Mouse (Mus musculus) liver, embryonic 14.5 days (tissue): ENCODE measurements around the gene Hmgb3. TPM values are rescaled to one million over a fixed set of nuclear protein-coding genes. Genes with fewer than 3 reads are reported as not detected.
A peak's percentile ranks its signal among the peaks of the same experiment; 100 is the strongest.

ENCODE experiments used
- ATAC-seq: fragments of 200-750 bp; cut with Nextera tagmentation; 2 replicates; pipeline ENCODE4 v1.8.0; 2017; ENCODE audit warnings: moderate number of reproducible peaks, mild to moderate bottlenecking, moderate library complexity; ENCODE audit not compliant: insufficient read depth
- DNase-seq, 3 experiments: peaks; one replicate each; pipeline ENCODE4 v3.0.0-alpha.2; 2012 to 2013; ENCODE audit warnings: low read depth in 3 of 3, low spot score in 3 of 3
- H3K27ac ChIP-seq: fragments of 300-500 bp; sonication (generic); 2 replicates; pipeline ENCODE4 v1.5.1; 2014; ENCODE audit warnings: moderate library complexity, mild to moderate bottlenecking, control low read depth, inconsistent platforms
- H3K27me3 ChIP-seq: fragments of 300-500 bp; sonication (generic); 2 replicates; pipeline ENCODE4 v1.6.1; 2014; ENCODE audit warnings: mild to moderate bottlenecking, low read length, moderate library complexity; ENCODE audit not compliant: control insufficient read depth, insufficient read depth
- H3K36me3 ChIP-seq: fragments of 300-500 bp; sonication (generic); replicated peaks from 2 replicates; pipeline ENCODE4 v1.6.1; 2014; ENCODE audit warnings: low read depth; ENCODE audit not compliant: control insufficient read depth, insufficient read depth
- H3K4me1 ChIP-seq, 2 experiments: fragments of 200-500 bp in 1 of 2; fragments of 300-500 bp in 1 of 2; sonication (generic) in 1 of 2; replicated peaks; 2 replicates each; pipeline ENCODE4 v1.6.1; 2012 to 2014; ENCODE audit warnings: antibody characterized with exemption in 1 of 2, inconsistent platforms in 1 of 2, low read length in 1 of 2; ENCODE audit not compliant: control insufficient read depth in 2 of 2, insufficient read depth in 2 of 2
- H3K4me2 ChIP-seq: fragments of 300-500 bp; sonication (generic); 2 replicates; pipeline ENCODE4 v1.6.1; 2014; ENCODE audit warnings: low read depth, mild to moderate bottlenecking, control low read depth, moderate library complexity
- H3K4me3 ChIP-seq, 2 experiments: fragments of 200-500 bp in 1 of 2; fragments of 300-500 bp in 1 of 2; sonication (generic) in 1 of 2; 2 replicates each; pipeline ENCODE4 v1.5.1; 2012 to 2014; ENCODE audit warnings: low read depth in 2 of 2, low read length in 2 of 2, mild to moderate bottlenecking in 2 of 2, control low read depth in 1 of 2, inconsistent platforms in 1 of 2, moderate library complexity in 1 of 2; ENCODE audit not compliant: insufficient read depth in 1 of 2
- H3K9ac ChIP-seq: fragments of 300-500 bp; sonication (generic); replicated peaks from 2 replicates; pipeline ENCODE4 v1.6.1; 2014; ENCODE audit warnings: mild to moderate bottlenecking, control low read depth, moderate library complexity
- H3K9me3 ChIP-seq: fragments of 300-500 bp; sonication (generic); 2 replicates; pipeline ENCODE4 v1.6.1; 2016; ENCODE audit warnings: low read length, mixed read lengths; ENCODE audit not compliant: control insufficient read depth
- CTCF ChIP-seq: IDR thresholded peaks from 2 replicates; pipeline ENCODE4 v1.5.1; 2016; ENCODE audit warnings: antibody characterized with exemption, low read depth, control low read depth
- EP300 ChIP-seq: IDR thresholded peaks from 2 replicates; pipeline ENCODE4 v1.6.1; 2016; ENCODE audit warnings: antibody characterized with exemption, low read depth
- WGBS: fragments of 180-500 bp; shearing (Covaris S2); extraction: QIAGEN DNeasy Blood & Tissue Kit; methylation state at CpG from one replicate; pipeline ENCODE4 v1.1.7; 2014; ENCODE audit not compliant: insufficient replicate concordance; 5-methylcytosine and 5-hydroxymethylcytosine counted together
- microRNA-seq: library from miRNA; unstranded; fragments of <30 nt; microRNA quantifications from one replicate; pipeline ENCODE4, GENCODE M21; 2016
- polyA plus RNA-seq, 2 experiments: library from polyadenylated mRNA; depleted of rRNA in 1 of 2; stranded (reverse) in 1 of 2; unstranded in 1 of 2; fragments of >200 nt; fragmentation: Nextera tagmentation in 1 of 2; extraction: Ambion mirVana in 1 of 2; gene quantifications; 2 replicates each; pipeline versions ENCODE4 v1.2.1 to v1.2.3; 2012 to 2014

Hmgb3 gene
- polyA plus RNA-seq, 2 experiments: 148 to 170 TPM

GRCm38 (mm10) chrX:71573132-71573900, 17.6 kb downstream of the Hmgb3 start:
- H3K4me2 ChIP-seq: no peak overlapping the region
- no peak overlapping the region for H3K27ac ChIP-seq
- H3K4me1 ChIP-seq: peaks cover 4 to 11% of the 10 kb centered on the region in 2 experiments; a peak in 3 of 4 replicates
- no peak overlapping the region for H3K9ac ChIP-seq
- TF ChIP-seq CTCF (no peak), EP300 (no peak)
- DNase-seq (no peak), ATAC-seq (no peak)
- H3K27me3 ChIP-seq: no peaks in the 10 kb centered on the region
- no peaks in the 10 kb centered on the region for H3K9me3 ChIP-seq
- H3K4me3 ChIP-seq: no peak overlapping the region
- WGBS: 62% methylated on average over 3 of the region's 3 CpGs
- H3K36me3 ChIP-seq: no peaks in the 10 kb centered on the region

DNA sequence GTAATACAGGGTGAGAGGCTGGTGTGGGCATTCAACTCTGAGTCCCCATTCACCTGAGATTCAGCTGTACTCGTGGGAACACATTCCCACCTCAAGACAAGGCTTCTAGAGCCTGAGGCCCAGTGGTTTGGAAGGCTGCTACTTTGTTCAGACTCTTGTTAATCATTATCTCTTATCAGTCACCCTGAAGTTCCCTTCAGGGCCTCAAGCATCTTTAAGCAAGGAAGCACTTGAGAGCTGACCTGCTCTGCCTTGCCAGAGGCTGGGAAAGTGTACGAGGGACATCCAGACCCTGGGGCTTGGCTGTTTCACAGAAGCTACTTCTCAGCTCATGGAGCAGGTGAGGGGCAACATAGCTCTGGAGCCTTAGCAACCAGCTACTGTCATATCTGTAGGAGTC, 19.8 kb downstream of the Hmgb3 start:
- no peak overlapping the region for H3K4me3 ChIP-seq
- H3K36me3 ChIP-seq: no peaks in the 10 kb centered on the region
- no peaks in the 10 kb centered on the region for H3K9me3 ChIP-seq
- DNase-seq (no peak), ATAC-seq (no peak)
- H3K4me2 ChIP-seq: no peak overlapping the region
- whole genome bisulfite sequencing: 19% methylated on average over 2 of the region's 2 CpGs
- no peaks in the 10 kb centered on the region for H3K27me3 ChIP-seq
- H3K4me1 ChIP-seq: peaks cover 4 to 11% of the 10 kb centered on the region in 2 experiments; a peak in 3 of 4 replicates
- H3K9ac ChIP-seq: no peak overlapping the region
- no peak overlapping the region for H3K27ac ChIP-seq
- TF ChIP-seq CTCF (no peak), EP300 (no peak)

DNA sequence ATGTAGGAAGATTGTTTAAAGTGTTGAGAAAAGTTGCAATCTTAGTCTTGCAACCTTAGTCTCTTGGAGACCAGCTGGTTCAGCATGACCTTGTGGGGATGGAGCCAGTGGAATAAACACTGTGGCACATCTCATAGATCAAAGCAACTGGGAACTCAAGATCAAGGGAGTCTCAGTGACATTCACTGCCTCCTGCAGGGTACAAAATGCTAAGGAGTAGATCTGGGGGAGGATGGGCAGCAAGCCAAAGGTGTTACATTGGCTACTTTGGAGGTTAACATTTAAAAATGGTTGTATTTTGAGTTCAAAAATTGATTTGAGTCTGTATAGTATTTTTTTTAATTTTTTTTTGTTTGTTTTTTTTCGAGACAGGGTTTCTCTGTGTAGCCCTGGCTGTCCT, 33.5 kb downstream of the Hmgb3 start:
- Histone ChIP-seq H3K9me3 (no peaks in the 10 kb centered on the region), H3K4me3 (no peak overlapping the region), H3K4me1 (no peaks in the 10 kb centered on the region), H3K36me3 (no peaks in the 10 kb centered on the region), H3K27ac (no peak overlapping the region), H3K9ac (no peak overlapping the region), H3K27me3 (no peaks in the 10 kb centered on the region), H3K4me2 (no peak overlapping the region)
- DNase-seq (no peak), ATAC-seq (no peak)
- 44% methylated on average over 1 of the region's 1 CpGs for WGBS
- TF ChIP-seq CTCF: no peak
- TF ChIP-seq EP300: no peak

- Histone ChIP-seq H3K4me3 (peak overlapping the region; percentile 29 to 45; a peak in 2 of 4 replicates), H3K27ac (no peak overlapping the region), H3K27me3 (no peaks in the 10 kb centered on the region; the same call in 1 of the 2 replicates), H3K9ac (no peak overlapping the region; the same call in 1 of the 2 replicates), H3K4me1 (0 out of 4 replicates have a peak, but pooled peaks cover 0 to 4% of the 10 kb centered on the region in 2 experiments), H3K9me3 (no peaks in the 10 kb centered on the region), H3K36me3 (no peaks in the 10 kb centered on the region), H3K4me2 (peak overlapping the region; percentile 60)
- ATAC-seq: peak; percentile 56; the same call in 1 of the 2 replicates
- TF ChIP-seq EP300: no peak
- peak; percentile 74 for TF ChIP-seq CTCF
- DNase-seq: peak; percentile 12 to 18 (median 17)
- 14% methylated on average over 25 of the region's 25 CpGs for WGBS
Observed at GRCm38 (mm10) chrX:71601052-71601611, 45.4 kb downstream of the Hmgb3 start.

Small RNAs within 50 kb of the gene (microRNA-seq; reads per million reads assigned to microRNA genes)
- gene Gm23945: not detected

Other genes with a start within 250 kb of the Hmgb3 start
- 2.3 and 2.8 TPM in 2 replicates for gene Mtmr1, start 191.2 kb upstream of the Hmgb3 start, polyA plus RNA-seq (2012; rRNA removed)
- gene Mtmr1, start 191.2 kb upstream of the Hmgb3 start, polyA plus RNA-seq (2014; fragmentation: Nextera tagmentation; extraction: Ambion mirVana): 6.4 and 6.8 TPM in 2 replicates
- gene Cd99l2, start 63.1 kb upstream of the Hmgb3 start, polyA plus RNA-seq (2012; rRNA removed): 5.7 and 7.2 TPM in 2 replicates
- gene Cd99l2, start 63.1 kb upstream of the Hmgb3 start, polyA plus RNA-seq (2014; fragmentation: Nextera tagmentation; extraction: Ambion mirVana): 7.2 and 9.7 TPM in 2 replicates
- gene Gpr50, start 107.7 kb downstream of the Hmgb3 start, polyA plus RNA-seq (2012; rRNA removed): 0.03 TPM in 2 replicates
- gene Gpr50, start 107.7 kb downstream of the Hmgb3 start, polyA plus RNA-seq (2014; fragmentation: Nextera tagmentation; extraction: Ambion mirVana): 0.11 TPM in 1 of 2 replicates, not detected in the other